Mouse (Mus musculus) CD8-positive naive resting alpha-beta T cell, adult 2 months (primary cell): ENCODE results near the gene Hspa1l.

Source experiments
- DNase-seq, 2 experiments: peaks; one replicate each; pipeline ENCODE4 v3.0.0; 2022; ENCODE audit warnings: low read depth in 2 of 2, low spot score in 2 of 2

The Hspa1l gene

DNA sequence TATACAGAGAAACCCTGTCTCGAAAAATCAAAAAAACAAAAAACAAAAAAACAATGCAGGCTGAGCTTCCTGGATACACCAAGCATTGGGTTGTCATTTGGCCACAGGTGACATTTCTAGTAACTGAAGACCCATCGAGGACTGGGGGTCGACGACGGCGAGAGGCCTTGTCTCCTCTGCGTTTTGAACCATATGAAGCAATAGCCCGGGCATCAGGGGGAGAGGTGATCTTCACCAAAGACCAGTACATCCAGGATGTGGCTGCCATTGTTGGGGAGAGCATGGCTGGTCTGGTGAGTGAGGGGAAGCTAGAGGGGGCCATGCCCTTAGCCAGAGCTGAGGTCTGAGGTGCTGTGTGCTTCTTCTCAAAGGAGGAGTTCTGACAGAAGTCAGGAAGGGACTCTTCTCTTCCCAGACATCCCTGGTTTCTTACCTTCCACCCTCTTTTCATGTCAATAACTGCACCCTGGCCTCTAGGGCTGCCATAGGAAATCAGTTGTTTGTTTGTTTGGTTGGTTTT is 50.1 kb downstream of the Hspa1l start:
- no peak for DNase-seq

DNA sequence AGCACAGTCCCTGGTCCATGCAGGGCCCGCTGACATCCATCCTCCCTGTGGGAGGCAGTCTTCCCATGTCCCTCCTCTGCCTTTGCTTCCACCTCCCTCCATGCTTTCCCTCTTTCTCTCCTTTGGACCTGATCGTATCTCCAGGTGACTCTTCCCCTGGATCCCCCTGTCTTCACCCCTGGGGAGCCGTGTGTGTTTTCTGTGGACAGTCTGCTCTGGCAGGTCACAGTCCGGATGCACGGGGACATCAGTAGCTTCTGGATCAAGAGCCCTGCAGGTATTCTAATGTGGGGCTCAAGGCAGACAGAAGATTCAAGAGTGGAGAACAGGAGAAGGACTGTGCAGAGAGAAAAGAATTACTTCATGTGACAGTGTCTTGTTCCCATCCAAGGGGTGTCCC is 50.7 kb downstream of the Hspa1l start:
- DNase-seq: no peak

GRCm38 (mm10) chr17:35023756-35024155 is 51.3 kb downstream of the Hspa1l start:
- DNase-seq: no peak

GRCm38 (mm10) chr17:35024261-35024660 is 51.8 kb downstream of the Hspa1l start:
- no peak for DNase-seq

GRCm38 (mm10) chr17:35024691-35025488 is 52.4 kb downstream of the Hspa1l start:
- DNase-seq: no peak

- no peak for DNase-seq
These were observed 53.7 kb downstream of the Hspa1l start for GRCm38 (mm10) chr17:35026206-35026605.

DNA sequence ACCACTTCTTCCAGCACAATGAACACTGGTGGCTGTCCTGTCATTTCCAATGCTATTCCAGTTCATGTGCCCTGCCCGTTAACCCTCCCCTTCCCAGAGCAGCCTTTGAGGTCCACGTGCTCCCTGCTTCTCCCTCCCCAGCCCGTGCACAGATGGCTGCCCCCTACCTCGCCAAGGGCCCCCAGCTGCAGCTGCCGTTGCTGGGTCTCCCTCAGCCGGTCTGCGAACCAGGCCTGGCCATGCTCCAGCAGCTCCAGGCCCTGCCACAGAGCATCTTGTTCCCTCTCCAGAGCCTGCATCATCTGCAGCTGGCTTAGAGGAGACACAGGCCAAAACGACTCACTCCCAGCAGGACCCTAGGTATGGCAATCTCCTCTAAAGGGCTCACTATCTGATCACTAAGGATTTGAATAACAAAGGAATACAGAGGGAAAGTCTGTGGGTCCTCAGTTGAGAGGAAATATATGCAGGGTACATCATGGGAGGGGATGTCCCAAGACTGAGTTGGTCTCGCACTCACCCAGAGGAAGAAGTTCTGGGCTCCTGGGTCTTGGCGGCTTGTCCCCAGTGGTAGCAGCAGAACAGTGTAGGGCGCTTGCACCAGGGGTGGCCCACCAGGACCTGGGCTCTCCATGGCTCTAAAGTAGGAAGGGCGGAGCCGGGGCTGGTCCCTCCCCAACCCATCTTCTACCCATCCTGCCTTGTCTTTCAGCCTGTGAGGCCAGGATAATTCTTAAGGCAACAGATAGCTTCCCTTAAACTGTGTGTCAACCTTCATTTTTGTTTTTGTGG is 55.0 kb downstream of the Hspa1l start, which contains the start of gene Sapcd1:
Sapcd1 (minus strand) TSS at position 740 of the 792 bp plus-strand sequence.
- no peak for DNase-seq

GRCm38 (mm10) chr17:35028315-35028714 is 55.8 kb downstream of the Hspa1l start:
- DNase-seq: no peak
